Mouse (Mus musculus) spleen, adult 10 weeks (tissue): Measurements from ENCODE around the gene Cxadr. TPM values are rescaled to one million over a fixed set of nuclear protein-coding genes. Genes with fewer than 3 reads are reported as not detected.

Experiments
- polyA plus RNA-seq: library from polyadenylated mRNA; stranded (reverse); fragments of 350-450 nt; fragmentation: Illumina TruSeq; extraction: RNeasy Lipid Tissue Mini Kit (QIAGEN cat#74804); gene quantifications from one replicate; pipeline ENCODE4 v1.2.3, GENCODE M21; 2015; ENCODE audit warnings: low replicate concordance; ENCODE audit not compliant: insufficient read depth

The Cxadr gene
- polyA plus RNA-seq = 2.1 TPM

GRCm38 (mm10) chr16:78301183-78301830 is at the start of gene Cxadr:
Cxadr (plus strand) TSS chr16:78301489.

GRCm38 (mm10) chr16:78376745-78377570 is 75.7 kb downstream of the Cxadr start, which contains the start of gene Btg3:
Btg3 (minus strand) TSS chr16:78377192.

Other genes starting within 250 kb of the Cxadr start
- gene Btg3, start 75.7 kb downstream of the Cxadr start, polyA plus RNA-seq = 19.7 TPM